Mouse (Mus musculus): Measurements from ENCODE around the gene Fat4.

- TF ChIP-seq CTCF (IDR thresholded peaks at IDR 0.05 in 2 of 3, conservative IDR thresholded peaks at IDR 0.05 in 1 of 3; ENCODE audit: control insufficient read depth in 1 of 3, insufficient read depth in 1 of 3, low read depth in 2 of 3, low read length in 3 of 3, poor library complexity in 1 of 3, severe bottlenecking in 1 of 3) (no peak), GATA1 (IDR thresholded peaks at IDR 0.05; ENCODE audit: low read depth, low read length) (no peak), NRF1 (IDR thresholded peaks at IDR 0.05; ENCODE audit: insufficient read depth, low read depth, low read length, poor library complexity, severe bottlenecking) (no peak), MXI1 (IDR thresholded peaks at IDR 0.05; ENCODE audit: low read depth, low read length) (no peak)
Measured at GRCm38 (mm10) chr3:38876706-38877105, 10.0 kb upstream of the Fat4 start.
